Mouse (Mus musculus): ENCODE results near the gene Ctnnbip1. TPM values are rescaled to one million over a fixed set of nuclear protein-coding genes. Genes with fewer than 3 reads are reported as not detected.
A peak's percentile ranks its signal among the peaks of the same experiment; 100 is the strongest.

The Ctnnbip1 gene
- total and polyA plus RNA-seq, 3 experiments: 25.0 to 27.3 (median 25.5) TPM

GRCm38 (mm10) chr4:149556111-149556510, 38.1 kb downstream of the Ctnnbip1 start:
- Histone ChIP-seq H3K4me1 (ENCODE audit: control insufficient read depth, insufficient read depth, low read length) (peaks cover 1% of the 10 kb centered on the region; the same call in 1 of the 2 replicates), H3K27me3 (ENCODE audit: control insufficient read depth, insufficient read depth, low read length) (no peaks in the 10 kb centered on the region), H3K79me2 (replicated peaks; ENCODE audit: control insufficient read depth, insufficient read depth, low read length) (no peaks in the 10 kb centered on the region), H3K27ac (no peak overlapping the region), H3K36me3 (ENCODE audit: control insufficient read depth, insufficient read depth, low read length) (no peaks in the 10 kb centered on the region), H3K9ac (ENCODE audit: low read depth, low read length) (no peak overlapping the region), H3K4me3 (no peak overlapping the region)
- WGBS: 91% methylated on average over 4 of the region's 4 CpGs
- TF ChIP-seq POLR2A (IDR thresholded peaks at IDR 0.05; ENCODE audit: insufficient read depth, low read depth, low read length): no peak
- TF ChIP-seq CTCF (IDR thresholded peaks at IDR 0.05): no peak
- TF ChIP-seq EP300 (IDR thresholded peaks at IDR 0.05; ENCODE audit: insufficient read depth, low read depth, low read length): no peak
- no peak for DNase-seq
- intact Hi-C loops (cut with DNase I): no loop called here

- no peaks in the 10 kb centered on the region for H3K36me3 ChIP-seq (ENCODE audit: control insufficient read depth, insufficient read depth, low read length)
- H3K27ac ChIP-seq: no peak overlapping the region
- H3K79me2 ChIP-seq (replicated peaks; ENCODE audit: control insufficient read depth, insufficient read depth, low read length): no peaks in the 10 kb centered on the region
- H3K27me3 ChIP-seq (ENCODE audit: control insufficient read depth, insufficient read depth, low read length): no peaks in the 10 kb centered on the region
- TF ChIP-seq CTCF (IDR thresholded peaks at IDR 0.05): no peak
- TF ChIP-seq EP300 (IDR thresholded peaks at IDR 0.05; ENCODE audit: insufficient read depth, low read depth, low read length): no peak
- TF ChIP-seq POLR2A (IDR thresholded peaks at IDR 0.05; ENCODE audit: insufficient read depth, low read depth, low read length): no peak
- H3K9ac ChIP-seq (ENCODE audit: low read depth, low read length): no peak overlapping the region
- peaks cover 10% of the 10 kb centered on the region for H3K4me1 ChIP-seq (ENCODE audit: control insufficient read depth, insufficient read depth, low read length)
- no peak for DNase-seq
- no peak overlapping the region for H3K4me3 ChIP-seq
- intact Hi-C loops (cut with DNase I): no loop called here
- WGBS: 90% methylated on average over 5 of the region's 5 CpGs
These were observed 39.9 kb downstream of the Ctnnbip1 start for GRCm38 (mm10) chr4:149557905-149558304.

- 59% methylated on average over 3 of the region's 3 CpGs for WGBS
These were observed 40.4 kb downstream of the Ctnnbip1 start for GRCm38 (mm10) chr4:149558389-149558788.

GRCm38 (mm10) chr4:149561392-149561791, 43.4 kb downstream of the Ctnnbip1 start:
- Histone ChIP-seq H3K9ac (ENCODE audit: low read depth, low read length) (no peak overlapping the region), H3K4me1 (ENCODE audit: control insufficient read depth, insufficient read depth, low read length) (peaks cover 18% of the 10 kb centered on the region), H3K27me3 (ENCODE audit: control insufficient read depth, insufficient read depth, low read length) (no peaks in the 10 kb centered on the region), H3K4me3 (no peak overlapping the region), H3K27ac (no peak overlapping the region), H3K79me2 (replicated peaks; ENCODE audit: control insufficient read depth, insufficient read depth, low read length) (no peaks in the 10 kb centered on the region; the same call in 1 of the 2 replicates), H3K36me3 (ENCODE audit: control insufficient read depth, insufficient read depth, low read length) (no peaks in the 10 kb centered on the region)
- no peak for TF ChIP-seq EP300 (IDR thresholded peaks at IDR 0.05; ENCODE audit: insufficient read depth, low read depth, low read length)
- TF ChIP-seq CTCF (IDR thresholded peaks at IDR 0.05): no peak
- TF ChIP-seq POLR2A (IDR thresholded peaks at IDR 0.05; ENCODE audit: insufficient read depth, low read depth, low read length): no peak
- no peak for DNase-seq
- 67% methylated on average over 4 of the region's 4 CpGs for WGBS
- intact Hi-C loops (cut with DNase I): no loop called here

More at GRCm38 (mm10) chr4:149558389-149558788, 40.4 kb downstream of the Ctnnbip1 start:
- no peaks in the 10 kb centered on the region for H3K27me3 ChIP-seq (ENCODE audit: control insufficient read depth, insufficient read depth, low read length)
- H3K4me3 ChIP-seq: no peak overlapping the region
- H3K4me1 ChIP-seq (ENCODE audit: control insufficient read depth, insufficient read depth, low read length): peaks cover 12% of the 10 kb centered on the region
- no peaks in the 10 kb centered on the region for H3K36me3 ChIP-seq (ENCODE audit: control insufficient read depth, insufficient read depth, low read length)
- intact Hi-C loops (cut with DNase I): no loop called here
- no peak overlapping the region for H3K27ac ChIP-seq
- H3K9ac ChIP-seq (ENCODE audit: low read depth, low read length): no peak overlapping the region
- TF ChIP-seq POLR2A (IDR thresholded peaks at IDR 0.05; ENCODE audit: insufficient read depth, low read depth, low read length) (no peak), EP300 (IDR thresholded peaks at IDR 0.05; ENCODE audit: insufficient read depth, low read depth, low read length) (no peak), CTCF (IDR thresholded peaks at IDR 0.05) (no peak)
- H3K79me2 ChIP-seq (replicated peaks; ENCODE audit: control insufficient read depth, insufficient read depth, low read length): no peaks in the 10 kb centered on the region
- DNase-seq: no peak

GRCm38 (mm10) chr4:149561986-149562904, 44.2 kb downstream of the Ctnnbip1 start:
- DNase-seq: peak; percentile 77 to 79
- WGBS: 28% methylated on average over 21 of the region's 21 CpGs
- peak overlapping the region; percentile 73 for H3K27ac ChIP-seq
- peak overlapping the region; percentile 28 for H3K4me3 ChIP-seq
- H3K4me1 ChIP-seq (ENCODE audit: control insufficient read depth, insufficient read depth, low read length): peaks cover 18% of the 10 kb centered on the region
- H3K27me3 ChIP-seq (ENCODE audit: control insufficient read depth, insufficient read depth, low read length): no peaks in the 10 kb centered on the region
- H3K79me2 ChIP-seq (replicated peaks; ENCODE audit: control insufficient read depth, insufficient read depth, low read length): no peaks in the 10 kb centered on the region; the same call in 1 of the 2 replicates
- no peaks in the 10 kb centered on the region for H3K36me3 ChIP-seq (ENCODE audit: control insufficient read depth, insufficient read depth, low read length)
- no peak for TF ChIP-seq POLR2A (IDR thresholded peaks at IDR 0.05; ENCODE audit: insufficient read depth, low read depth, low read length)
- TF ChIP-seq EP300 (IDR thresholded peaks at IDR 0.05; ENCODE audit: insufficient read depth, low read depth, low read length): 0 out of 2 replicates have a peak, but pooled peaks have one; percentile 5
- TF ChIP-seq CTCF (IDR thresholded peaks at IDR 0.05): peak; percentile 25
- intact Hi-C loops (cut with DNase I): no loop called here
- H3K9ac ChIP-seq (ENCODE audit: low read depth, low read length): peak overlapping the region; percentile 26

GRCm38 (mm10) chr4:149562905-149563347, 44.9 kb downstream of the Ctnnbip1 start:
- Histone ChIP-seq H3K27ac (peak overlapping the region; percentile 73), H3K4me3 (peak overlapping the region; percentile 28; the same call in 1 of the 2 replicates), H3K79me2 (replicated peaks; ENCODE audit: control insufficient read depth, insufficient read depth, low read length) (no peaks in the 10 kb centered on the region; the same call in 1 of the 2 replicates), H3K36me3 (ENCODE audit: control insufficient read depth, insufficient read depth, low read length) (no peaks in the 10 kb centered on the region), H3K4me1 (ENCODE audit: control insufficient read depth, insufficient read depth, low read length) (peaks cover 18% of the 10 kb centered on the region), H3K9ac (ENCODE audit: low read depth, low read length) (peak overlapping the region; percentile 26), H3K27me3 (ENCODE audit: control insufficient read depth, insufficient read depth, low read length) (no peaks in the 10 kb centered on the region)
- peak; percentile 28 to 46 for DNase-seq
- 37% methylated on average over 7 of the region's 7 CpGs for WGBS
- TF ChIP-seq POLR2A (IDR thresholded peaks at IDR 0.05; ENCODE audit: insufficient read depth, low read depth, low read length) (0 out of 2 replicates have a peak, but pooled peaks have one; percentile 33), EP300 (IDR thresholded peaks at IDR 0.05; ENCODE audit: insufficient read depth, low read depth, low read length) (no peak)
- intact Hi-C loops (cut with DNase I): no loop called here

Data from heart, adult 2 months (tissue).